Mouse (Mus musculus): ENCODE data around the gene Psma7. TPM values are rescaled to one million over a fixed set of nuclear protein-coding genes. Genes with fewer than 3 reads are reported as not detected.

The Psma7 gene
- total and polyA plus RNA-seq, 3 experiments: 394 to 515 (median 458) TPM

GRCm38 (mm10) chr2:180022751-180023150, 19.5 kb downstream of the Psma7 start:
- Histone ChIP-seq H3K9ac (ENCODE audit: control insufficient read depth, low read depth, low read length, poor library complexity, severe bottlenecking) (no peak overlapping the region), H3K9me3 (replicated peaks; ENCODE audit: insufficient read depth, low read length) (no peaks in the 10 kb centered on the region), H3K4me3 (ENCODE audit: control insufficient read depth in 1 of 2, insufficient read depth in 1 of 2, low read depth in 2 of 2, low read length in 2 of 2) (no peak overlapping the region), H3K79me2 (ENCODE audit: control insufficient read depth, insufficient read depth, low read length, poor library complexity) (peaks cover 28% of the 10 kb centered on the region), H3K36me3 (ENCODE audit: control insufficient read depth in 1 of 2, insufficient read depth in 2 of 2, low read length in 2 of 2) (peaks cover 0 to 13% of the 10 kb centered on the region in 2 experiments; a peak in 1 of 4 replicates), H3K27ac (ENCODE audit: control insufficient read depth, low read depth, low read length) (no peak overlapping the region), H3K4me1 (ENCODE audit: control insufficient read depth in 1 of 2, insufficient read depth in 2 of 2, low read length in 2 of 2) (peaks cover 3 to 16% of the 10 kb centered on the region in 2 experiments), H3K27me3 (ENCODE audit: control insufficient read depth in 1 of 2, insufficient read depth in 2 of 2, low read length in 2 of 2) (peaks cover 6 to 10% of the 10 kb centered on the region in 2 experiments)
- DNase-seq (ENCODE audit: low read depth, low spot score): no peak
- TF ChIP-seq MAZ (IDR thresholded peaks at IDR 0.05; ENCODE audit: low read depth, low read length): no peak
- no peak for TF ChIP-seq BHLHE40 (IDR thresholded peaks at IDR 0.05; ENCODE audit: borderline replicate concordance, low read depth, low read length)
- TF ChIP-seq ZMIZ1 (IDR thresholded peaks at IDR 0.05; ENCODE audit: low read depth, low read length): no peak
- TF ChIP-seq MXI1 (IDR thresholded peaks at IDR 0.05; ENCODE audit: low read depth, low read length): no peak
- no peak for TF ChIP-seq SIN3A (IDR thresholded peaks at IDR 0.05; ENCODE audit: low read length)
- TF ChIP-seq MYB (IDR thresholded peaks at IDR 0.05; ENCODE audit: low read depth, low read length): no peak

- Histone ChIP-seq H3K4me3 (ENCODE audit: control insufficient read depth in 1 of 2, insufficient read depth in 1 of 2, low read depth in 2 of 2, low read length in 2 of 2) (no peak overlapping the region), H3K4me1 (ENCODE audit: control insufficient read depth in 1 of 2, insufficient read depth in 2 of 2, low read length in 2 of 2) (peaks cover 0 to 3% of the 10 kb centered on the region in 2 experiments; a peak in 2 of 4 replicates), H3K27me3 (ENCODE audit: control insufficient read depth in 1 of 2, insufficient read depth in 2 of 2, low read length in 2 of 2) (peaks cover 10% of the 10 kb centered on the region in 2 experiments), H3K27ac (ENCODE audit: control insufficient read depth, low read depth, low read length) (no peak overlapping the region), H3K36me3 (ENCODE audit: control insufficient read depth in 1 of 2, insufficient read depth in 2 of 2, low read length in 2 of 2) (0 out of 4 replicates have a peak, but pooled peaks cover 0 to 3% of the 10 kb centered on the region in 2 experiments), H3K79me2 (ENCODE audit: control insufficient read depth, insufficient read depth, low read length, poor library complexity) (peaks cover 11% of the 10 kb centered on the region), H3K9me3 (replicated peaks; ENCODE audit: insufficient read depth, low read length) (no peaks in the 10 kb centered on the region), H3K9ac (ENCODE audit: control insufficient read depth, low read depth, low read length, poor library complexity, severe bottlenecking) (no peak overlapping the region)
- DNase-seq (ENCODE audit: low read depth, low spot score): no peak
- TF ChIP-seq CTCF (IDR thresholded peaks at IDR 0.05 in 2 of 3, conservative IDR thresholded peaks at IDR 0.05 in 1 of 3; ENCODE audit: control insufficient read depth in 1 of 3, insufficient read depth in 1 of 3, low read depth in 2 of 3, low read length in 3 of 3, poor library complexity in 1 of 3, severe bottlenecking in 1 of 3) (no peak), MAFK (IDR thresholded peaks at IDR 0.05; ENCODE audit: borderline replicate concordance, low read depth, low read length) (no peak), GABPA (IDR thresholded peaks at IDR 0.05; ENCODE audit: low read depth, low read length) (no peak), ZNF384 (IDR thresholded peaks at IDR 0.05; ENCODE audit: low read depth, low read length) (no peak), MAX (IDR thresholded peaks at IDR 0.05; ENCODE audit: low read length) (no peak), UBTF (IDR thresholded peaks at IDR 0.05; ENCODE audit: borderline replicate concordance, insufficient read depth, low read depth, low read length) (no peak), ZMIZ1 (IDR thresholded peaks at IDR 0.05; ENCODE audit: low read depth, low read length) (no peak), POLR2AphosphoS5 (IDR thresholded peaks at IDR 0.05; ENCODE audit: borderline replicate concordance, low read depth, low read length) (no peak), NELFE (IDR thresholded peaks at IDR 0.05; ENCODE audit: low read depth, low read length) (no peak), CHD1 (IDR thresholded peaks at IDR 0.05; ENCODE audit: low read depth, low read length) (no peak), TCF12 (IDR thresholded peaks at IDR 0.05; ENCODE audit: low read depth, low read length) (no peak), MEF2A (IDR thresholded peaks at IDR 0.05; ENCODE audit: extremely low read depth, insufficient replicate concordance, low read depth, low read length, poor library complexity, severe bottlenecking) (no peak), HCFC1 (IDR thresholded peaks at IDR 0.05; ENCODE audit: low read depth, low read length) (no peak), JUND (IDR thresholded peaks at IDR 0.05; ENCODE audit: low read depth, low read length) (no peak), TAL1 (IDR thresholded peaks at IDR 0.05; ENCODE audit: low read length) (no peak), MYB (IDR thresholded peaks at IDR 0.05; ENCODE audit: low read depth, low read length) (no peak), CHD2 (IDR thresholded peaks at IDR 0.05; ENCODE audit: low read length) (no peak), RAD21 (IDR thresholded peaks at IDR 0.05; ENCODE audit: low read depth, low read length) (no peak), POLR2A (IDR thresholded peaks at IDR 0.05; ENCODE audit: control insufficient read depth in 1 of 2, insufficient read depth in 1 of 2, low read depth in 1 of 2, low read length in 2 of 2, poor library complexity in 1 of 2) (no peak)
These were observed 21.3 kb downstream of the Psma7 start for GRCm38 (mm10) chr2:180020919-180021318.
